Mouse (Mus musculus): ENCODE measurements around the gene Grm5.

The Grm5 gene

GRCm38 (mm10) chr7:87583868-87584267 is at the start of gene Grm5:
Grm5 (plus strand) TSS chr7:87584168.
- DNase-seq = no peak

GRCm38 (mm10) chr7:87539031-87539430 is 44.9 kb upstream of the Grm5 start:
- no peak for DNase-seq

GRCm38 (mm10) chr7:87565300-87565699 is 18.7 kb upstream of the Grm5 start:
- DNase-seq = no peak

- DNase-seq = no peak
These were observed 17.5 kb upstream of the Grm5 start for GRCm38 (mm10) chr7:87566476-87566875.

- DNase-seq = no peak
These were observed 323 bp downstream of the Grm5 start for GRCm38 (mm10) chr7:87584281-87584701.

GRCm38 (mm10) chr7:87586271-87586937 is 2.4 kb downstream of the Grm5 start:
- no peak for DNase-seq

- no peak for DNase-seq
These were observed 4.0 kb downstream of the Grm5 start for GRCm38 (mm10) chr7:87587976-87588375.

- DNase-seq = no peak
These were observed 42.3 kb downstream of the Grm5 start for GRCm38 (mm10) chr7:87626251-87626650.

- no peak for DNase-seq
These were observed 51.6 kb downstream of the Grm5 start for GRCm38 (mm10) chr7:87635530-87635929.

- no peak for DNase-seq
These were observed 66.6 kb downstream of the Grm5 start for GRCm38 (mm10) chr7:87650610-87651009.

- no peak for DNase-seq
These were observed 77.8 kb downstream of the Grm5 start for GRCm38 (mm10) chr7:87661794-87662193.

- DNase-seq = no peak
These were observed 80.1 kb downstream of the Grm5 start for GRCm38 (mm10) chr7:87664041-87664440.

- no peak for DNase-seq
These were observed 132.4 kb downstream of the Grm5 start for GRCm38 (mm10) chr7:87716393-87716792.

- no peak for DNase-seq
These were observed 134.7 kb downstream of the Grm5 start for GRCm38 (mm10) chr7:87718631-87719030.

GRCm38 (mm10) chr7:87734511-87734910 is 150.5 kb downstream of the Grm5 start:
- DNase-seq = no peak

GRCm38 (mm10) chr7:87761945-87762344 is 178.0 kb downstream of the Grm5 start:
- no peak for DNase-seq

- no peak for DNase-seq
These were observed 178.4 kb downstream of the Grm5 start for GRCm38 (mm10) chr7:87762376-87762775.

- no peak for DNase-seq
These were observed 203.6 kb downstream of the Grm5 start for GRCm38 (mm10) chr7:87787560-87787959.

- DNase-seq = no peak
These were observed 205.0 kb downstream of the Grm5 start for GRCm38 (mm10) chr7:87788963-87789362.

- DNase-seq = no peak
These were observed 209.9 kb downstream of the Grm5 start for GRCm38 (mm10) chr7:87793896-87794295.

GRCm38 (mm10) chr7:87824898-87825297 is 240.9 kb downstream of the Grm5 start:
- DNase-seq = no peak

GRCm38 (mm10) chr7:87834669-87835068 is 250.7 kb downstream of the Grm5 start:
- DNase-seq = no peak

GRCm38 (mm10) chr7:87838579-87838978 is 254.6 kb downstream of the Grm5 start:
- DNase-seq = no peak

- no peak for DNase-seq
These were observed 259.5 kb downstream of the Grm5 start for GRCm38 (mm10) chr7:87843496-87843895.

- DNase-seq = no peak
These were observed 262.1 kb downstream of the Grm5 start for GRCm38 (mm10) chr7:87846082-87846481.
